Mouse (Mus musculus) midbrain, embryonic 13.5 days (tissue): ENCODE measurements around the gene Mbd4. TPM values are rescaled to one million over a fixed set of nuclear protein-coding genes. Genes with fewer than 3 reads are reported as not detected.

Experiments used
- ATAC-seq: fragments of 200-750 bp; cut with Nextera tagmentation; 2 replicates; pipeline ENCODE4 v1.8.0; 2017; ENCODE audit warnings: mild to moderate bottlenecking, moderate TSS enrichment, moderate library complexity
- H3K27ac ChIP-seq: fragments of 300-500 bp; sonication (generic); 2 replicates; pipeline ENCODE4 v1.5.1; 2015; ENCODE audit warnings: inconsistent platforms, mild to moderate bottlenecking, moderate library complexity
- H3K27me3 ChIP-seq: fragments of 300-500 bp; sonication (generic); 2 replicates; pipeline ENCODE4 v1.6.1; 2015; ENCODE audit warnings: mild to moderate bottlenecking, inconsistent platforms
- H3K36me3 ChIP-seq: fragments of 300-500 bp; sonication (generic); 2 replicates; pipeline ENCODE4 v1.6.1; 2015; ENCODE audit warnings: mild to moderate bottlenecking, inconsistent platforms
- H3K4me1 ChIP-seq: fragments of 300-500 bp; sonication (generic); replicated peaks from 2 replicates; pipeline ENCODE4 v1.6.1; 2015; ENCODE audit warnings: inconsistent platforms
- H3K4me2 ChIP-seq: fragments of 300-500 bp; sonication (generic); replicated peaks from 2 replicates; pipeline ENCODE4 v1.6.1; 2015; ENCODE audit warnings: moderate library complexity, mild to moderate bottlenecking, inconsistent platforms
- H3K4me3 ChIP-seq: fragments of 300-500 bp; sonication (generic); replicated peaks from 2 replicates; pipeline ENCODE4 v1.5.1; 2015; ENCODE audit warnings: mild to moderate bottlenecking, inconsistent platforms
- H3K9ac ChIP-seq: fragments of 300-500 bp; sonication (generic); replicated peaks from 2 replicates; pipeline ENCODE4 v1.6.1; 2015; ENCODE audit warnings: mild to moderate bottlenecking, inconsistent platforms
- H3K9me3 ChIP-seq: fragments of 300-500 bp; sonication (generic); 2 replicates; pipeline ENCODE4 v1.6.1; 2016; ENCODE audit warnings: mild to moderate bottlenecking, inconsistent platforms
- WGBS: fragments of 180-500 bp; shearing (Covaris S2); methylation state at CpG from one replicate; pipeline ENCODE4 v1.1.7; 2015; 5-methylcytosine and 5-hydroxymethylcytosine counted together
- polyA plus RNA-seq: library from polyadenylated mRNA; unstranded; fragments of >200 nt; fragmentation: Nextera tagmentation; extraction: Ambion mirVana; gene quantifications from 2 replicates; pipeline ENCODE4 v1.2.1, GENCODE M21; 2015

Mbd4 gene
- 14.5 and 14.9 TPM in 2 replicates for polyA plus RNA-seq

- H3K27me3 ChIP-seq: no peaks in the 10 kb centered on the region
- H3K4me3 ChIP-seq: peak within 1 kb of the TSS; percentile 53
- under 1% methylated on average over 50 of the region's 51 CpGs for WGBS
- H3K27ac ChIP-seq: peak within 1 kb of the TSS; percentile 83
- peak; percentile 99 for ATAC-seq
- H3K4me1 ChIP-seq: peaks cover 16% of the 10 kb centered on the region
- H3K36me3 ChIP-seq: peaks cover 14% of the 10 kb centered on the region
- H3K4me2 ChIP-seq: peak within 1 kb of the TSS; percentile 86
- peak within 1 kb of the TSS; percentile 71 for H3K9ac ChIP-seq
- no peaks in the 10 kb centered on the region for H3K9me3 ChIP-seq
Observed at GRCm38 (mm10) chr6:115853091-115853813, at the start of gene Mbd4, which contains the start of gene Ift122. Mbd4 (minus strand) TSS chr6:115853371. Ift122 (plus strand) TSS chr6:115853470.

GRCm38 (mm10) chr6:115902545-115902944 lies 49.4 kb upstream of the Mbd4 start:
- Histone ChIP-seq H3K4me1 (peaks cover 8% of the 10 kb centered on the region), H3K4me3 (no peak overlapping the region), H3K4me2 (no peak overlapping the region), H3K27me3 (no peaks in the 10 kb centered on the region), H3K36me3 (peaks cover 46% of the 10 kb centered on the region), H3K9me3 (no peaks in the 10 kb centered on the region), H3K27ac (no peak overlapping the region), H3K9ac (no peak overlapping the region)
- 76% methylated on average over 3 of the region's 3 CpGs for WGBS
- ATAC-seq: no peak

GRCm38 (mm10) chr6:115901489-115901931 lies 48.3 kb upstream of the Mbd4 start:
- Histone ChIP-seq H3K27ac (no peak overlapping the region), H3K27me3 (no peaks in the 10 kb centered on the region), H3K9me3 (no peaks in the 10 kb centered on the region), H3K4me1 (peaks cover 8% of the 10 kb centered on the region), H3K4me2 (no peak overlapping the region), H3K4me3 (no peak overlapping the region), H3K9ac (peak overlapping the region; percentile 20; the same call in 1 of the 2 replicates), H3K36me3 (peaks cover 41% of the 10 kb centered on the region)
- 80% methylated on average over 8 of the region's 8 CpGs for WGBS
- peak; percentile 65 for ATAC-seq

GRCm38 (mm10) chr6:115901062-115901461 lies 47.9 kb upstream of the Mbd4 start:
- no peak overlapping the region for H3K27ac ChIP-seq
- peak overlapping the region; percentile 20; the same call in 1 of the 2 replicates for H3K9ac ChIP-seq
- H3K4me1 ChIP-seq: peaks cover 8% of the 10 kb centered on the region
- H3K27me3 ChIP-seq: no peaks in the 10 kb centered on the region
- 27% methylated on average over 3 of the region's 3 CpGs for WGBS
- H3K4me2 ChIP-seq: no peak overlapping the region
- peak; percentile 79 for ATAC-seq
- H3K4me3 ChIP-seq: no peak overlapping the region
- peaks cover 37% of the 10 kb centered on the region for H3K36me3 ChIP-seq
- H3K9me3 ChIP-seq: no peaks in the 10 kb centered on the region

- no peaks in the 10 kb centered on the region for H3K9me3 ChIP-seq
- ATAC-seq: no peak
- 88% methylated on average over 7 of the region's 7 CpGs for WGBS
- peaks cover 3% of the 10 kb centered on the region; the same call in 1 of the 2 replicates for H3K27me3 ChIP-seq
- H3K4me2 ChIP-seq: no peak overlapping the region
- H3K27ac ChIP-seq: no peak overlapping the region
- H3K4me3 ChIP-seq: no peak overlapping the region
- no peak overlapping the region for H3K9ac ChIP-seq
- H3K4me1 ChIP-seq: peaks cover 8% of the 10 kb centered on the region
- H3K36me3 ChIP-seq: peaks cover 31% of the 10 kb centered on the region
Observed at GRCm38 (mm10) chr6:115897926-115898520, 44.9 kb upstream of the Mbd4 start.

GRCm38 (mm10) chr6:115897117-115897516 lies 43.9 kb upstream of the Mbd4 start:
- peaks cover 13% of the 10 kb centered on the region for H3K4me1 ChIP-seq
- H3K9ac ChIP-seq: no peak overlapping the region
- no peaks in the 10 kb centered on the region for H3K9me3 ChIP-seq
- no peak overlapping the region for H3K4me2 ChIP-seq
- H3K27me3 ChIP-seq: peaks cover 4% of the 10 kb centered on the region; the same call in 1 of the 2 replicates
- H3K27ac ChIP-seq: no peak overlapping the region
- 82% methylated on average over 4 of the region's 4 CpGs for WGBS
- H3K36me3 ChIP-seq: peaks cover 29% of the 10 kb centered on the region
- H3K4me3 ChIP-seq: no peak overlapping the region
- ATAC-seq: no peak

- H3K9ac ChIP-seq: no peak overlapping the region
- H3K4me2 ChIP-seq: no peak overlapping the region
- peaks cover 33% of the 10 kb centered on the region for H3K36me3 ChIP-seq
- H3K4me3 ChIP-seq: no peak overlapping the region
- H3K4me1 ChIP-seq: peaks cover 14% of the 10 kb centered on the region
- no peaks in the 10 kb centered on the region for H3K9me3 ChIP-seq
- H3K27ac ChIP-seq: no peak overlapping the region
- ATAC-seq: no peak
- WGBS: 64% methylated on average over 1 of the region's 1 CpGs
- H3K27me3 ChIP-seq: peaks cover 4% of the 10 kb centered on the region; the same call in 1 of the 2 replicates
Observed at GRCm38 (mm10) chr6:115896346-115896745, 43.2 kb upstream of the Mbd4 start.

DNA sequence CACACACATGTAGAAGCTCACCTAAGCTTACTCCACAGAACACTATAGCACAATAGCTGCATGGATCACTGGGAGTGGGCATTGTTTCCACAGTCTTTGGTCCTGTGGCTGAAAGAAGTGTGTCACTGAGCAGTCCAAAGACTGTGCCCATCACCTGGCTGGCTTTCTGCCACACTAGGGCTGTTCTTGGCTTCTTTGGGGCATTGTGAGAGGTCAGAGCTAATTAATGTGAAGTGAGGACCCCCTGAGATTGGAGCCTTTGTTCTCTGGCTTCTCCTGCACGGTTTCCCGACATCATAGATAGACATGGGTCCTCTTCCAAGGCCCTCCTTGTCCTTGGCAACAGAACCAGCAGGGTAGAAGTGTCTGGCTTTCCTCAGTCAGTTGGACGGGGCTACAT lies 39.2 kb upstream of the Mbd4 start:
- Histone ChIP-seq H3K4me2 (no peak overlapping the region), H3K4me3 (no peak overlapping the region), H3K27me3 (peaks cover 4% of the 10 kb centered on the region; the same call in 1 of the 2 replicates), H3K4me1 (peaks cover 24% of the 10 kb centered on the region), H3K36me3 (peaks cover 38% of the 10 kb centered on the region), H3K27ac (no peak overlapping the region), H3K9ac (no peak overlapping the region), H3K9me3 (peaks cover 3% of the 10 kb centered on the region; the same call in 1 of the 2 replicates)
- 62% methylated on average over 3 of the region's 3 CpGs for WGBS
- 0 out of 2 replicates have a peak, but pooled peaks have one; percentile 14 for ATAC-seq

- H3K36me3 ChIP-seq: peaks cover 41% of the 10 kb centered on the region
- WGBS: 31% methylated on average over 8 of the region's 8 CpGs
- H3K27ac ChIP-seq: 0 out of 2 replicates have a peak overlapping the region, but pooled peaks have one; percentile 5
- H3K27me3 ChIP-seq: peaks cover 4% of the 10 kb centered on the region; the same call in 1 of the 2 replicates
- H3K9ac ChIP-seq: no peak overlapping the region
- ATAC-seq: peak; percentile 60
- H3K9me3 ChIP-seq: peaks cover 3% of the 10 kb centered on the region; the same call in 1 of the 2 replicates
- no peak overlapping the region for H3K4me2 ChIP-seq
- peaks cover 24% of the 10 kb centered on the region for H3K4me1 ChIP-seq
- H3K4me3 ChIP-seq: no peak overlapping the region
Observed at GRCm38 (mm10) chr6:115891497-115892061, 38.4 kb upstream of the Mbd4 start.

DNA sequence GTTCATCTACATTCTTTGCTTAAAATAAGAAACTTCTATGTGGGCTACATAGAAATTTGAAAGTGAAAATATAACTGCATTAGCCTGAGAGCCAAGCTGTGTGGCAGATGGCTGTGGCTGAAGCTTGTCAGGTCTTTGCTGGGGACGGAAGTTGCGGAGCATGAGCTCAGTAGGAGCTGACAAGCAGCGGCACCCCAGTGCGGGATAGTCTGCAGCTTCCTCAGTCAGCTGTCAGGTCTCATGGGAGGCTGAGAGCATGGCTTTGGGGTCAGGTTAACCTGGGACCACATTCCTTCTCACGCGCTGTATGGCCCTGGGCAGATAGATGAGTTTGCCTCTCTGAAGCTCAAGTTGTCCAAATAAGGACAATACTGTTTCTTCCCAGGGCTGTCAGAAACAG lies 37.9 kb upstream of the Mbd4 start:
- Histone ChIP-seq H3K36me3 (peaks cover 44% of the 10 kb centered on the region), H3K27ac (0 out of 2 replicates have a peak overlapping the region, but pooled peaks have one; percentile 5), H3K4me1 (peaks cover 24% of the 10 kb centered on the region), H3K4me2 (no peak overlapping the region), H3K9ac (no peak overlapping the region), H3K27me3 (peaks cover 4% of the 10 kb centered on the region; the same call in 1 of the 2 replicates), H3K4me3 (no peak overlapping the region), H3K9me3 (peaks cover 3% of the 10 kb centered on the region; the same call in 1 of the 2 replicates)
- ATAC-seq: peak; percentile 48
- WGBS: 61% methylated on average over 6 of the region's 6 CpGs

- ATAC-seq: no peak
- Histone ChIP-seq H3K4me3 (no peak overlapping the region), H3K36me3 (peaks cover 48% of the 10 kb centered on the region), H3K9me3 (peaks cover 3% of the 10 kb centered on the region; the same call in 1 of the 2 replicates), H3K4me1 (peaks cover 24% of the 10 kb centered on the region), H3K9ac (no peak overlapping the region), H3K27me3 (peaks cover 4% of the 10 kb centered on the region; the same call in 1 of the 2 replicates), H3K4me2 (no peak overlapping the region), H3K27ac (no peak overlapping the region)
- WGBS: 84% methylated on average over 8 of the region's 8 CpGs
Observed at GRCm38 (mm10) chr6:115890601-115891000, 37.4 kb upstream of the Mbd4 start.
